7 mouse cellular contexts compared by ENCODE assay signal in the genomic region with DNA sequence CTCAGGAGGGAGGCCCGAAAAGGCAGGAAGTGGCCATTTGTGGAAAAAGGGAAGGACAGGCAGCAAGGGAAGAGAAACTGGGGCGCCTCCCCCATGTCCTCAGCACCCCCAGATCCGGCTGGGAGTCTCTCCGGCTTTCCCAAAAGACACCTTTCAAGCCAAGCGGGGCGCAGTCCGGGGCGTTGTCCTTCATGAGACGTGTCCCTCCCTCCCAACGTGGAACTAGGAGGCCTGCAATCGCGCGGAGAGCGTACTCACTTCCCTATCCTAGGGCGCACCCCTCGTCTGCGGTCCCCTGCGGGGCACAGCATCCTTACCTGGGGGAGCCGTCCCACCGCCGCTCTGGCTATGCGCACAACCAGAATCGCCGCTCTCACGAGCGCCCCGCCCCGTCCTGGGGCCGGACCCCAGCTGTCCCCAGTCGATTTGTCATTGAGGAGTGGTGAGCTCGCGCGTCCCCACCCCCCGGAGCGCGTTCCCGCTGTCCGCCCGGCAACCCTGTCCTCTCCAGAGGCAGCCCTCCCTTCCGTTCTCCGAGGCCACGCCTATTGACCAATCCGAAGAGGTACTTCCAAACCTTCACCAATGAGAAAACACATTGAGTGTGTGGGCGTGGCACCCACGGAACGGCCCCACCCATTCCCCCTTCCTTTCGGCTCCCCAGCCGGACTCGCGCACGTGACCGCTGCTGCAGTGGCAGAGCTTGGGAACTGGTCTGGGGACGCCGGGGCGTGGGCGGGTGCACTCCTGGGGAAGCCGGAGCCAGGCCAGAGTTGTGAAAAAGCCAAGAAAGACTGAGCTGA. TPM values are rescaled to one million over a fixed set of nuclear protein-coding genes. Genes with fewer than 3 reads are reported as not detected.
DNase-seq lines count a peak whose midpoint lies in the region; ATAC-seq and TF ChIP-seq lines count a peak whose summit lies in the region.

Gene Ralb (minus strand): TSS at position 535 of the 803 bp plus-strand sequence.

- peak; percentile 60 for TF ChIP-seq POLR2A in small intestine, adult 2 months (IDR thresholded peaks at IDR 0.05; ENCODE audit: low read depth, low read length)

- peaks cover 11% of the 10 kb centered on the region for H3K36me3 ChIP-seq in embryonic facial prominence, embryonic 10.5 days (replicated peaks)
- peaks cover 10% of the 10 kb centered on the region; the same call in 1 of the 2 replicates for H3K36me3 ChIP-seq in intestine, postnatal 0 days (ENCODE audit: control insufficient read depth, insufficient read depth)
- H3K36me3 ChIP-seq in midbrain, embryonic 12.5 days: no peaks in the 10 kb centered on the region
- H3K36me3 ChIP-seq in small intestine, adult 2 months (ENCODE audit: control insufficient read depth, insufficient read depth, low read length): 0 out of 2 replicates have a peak, but pooled peaks cover 3% of the 10 kb centered on the region

- no peak for TF ChIP-seq CTCF in intestine, postnatal 0 days (IDR thresholded peaks at IDR 0.05; ENCODE audit: low read depth)
- no peak for TF ChIP-seq CTCF in small intestine, adult 2 months (IDR thresholded peaks at IDR 0.05; ENCODE audit: extremely low read depth, insufficient read length, insufficient replicate concordance, low read depth, low read length)

- H3K9ac ChIP-seq in intestine, postnatal 0 days (ENCODE audit: low read depth, low read length): peak within 1 kb of the TSS; percentile 68
- peak within 1 kb of the TSS; percentile 78 for H3K9ac ChIP-seq in midbrain, embryonic 12.5 days (replicated peaks)

- peak within 1 kb of the TSS; percentile 76 for H3K4me3 ChIP-seq in embryonic facial prominence, embryonic 10.5 days
- peak within 1 kb of the TSS; percentile 62 for H3K4me3 ChIP-seq in intestine, postnatal 0 days (ENCODE audit: low read depth, low read length)
- peak within 1 kb of the TSS; percentile 74 for H3K4me3 ChIP-seq in midbrain, embryonic 12.5 days
- peak within 1 kb of the TSS; percentile 92 for H3K4me3 ChIP-seq in small intestine, adult 2 months (ENCODE audit: low read depth, low read length)

- peak; percentile 99 for ATAC-seq in intestine, postnatal 0 days
- peak; percentile 99 for ATAC-seq in midbrain, embryonic 12.5 days (ENCODE audit: low FRiP score, low read depth)

- peak within 1 kb of the TSS; percentile 87 for H3K27ac ChIP-seq in embryonic facial prominence, embryonic 10.5 days (replicated peaks)
- H3K27ac ChIP-seq in intestine, postnatal 0 days (ENCODE audit: low read depth, low read length): peak within 1 kb of the TSS; percentile 89
- H3K27ac ChIP-seq in midbrain, embryonic 12.5 days (replicated peaks): 0 out of 2 replicates have a peak within 1 kb of the TSS, but pooled peaks have one; percentile 42
- peak within 1 kb of the TSS; percentile 94 for H3K27ac ChIP-seq in small intestine, adult 2 months (ENCODE audit: insufficient read depth, low read depth, low read length)

- H3K4me2 ChIP-seq in intestine, postnatal 0 days (replicated peaks; ENCODE audit: low read depth): peak within 1 kb of the TSS; percentile 67
- peak within 1 kb of the TSS; percentile 83 for H3K4me2 ChIP-seq in midbrain, embryonic 12.5 days (replicated peaks)

- intact Hi-C loops in left cerebral cortex, postnatal 4 days (cut with DNase I): no loop called here

- H3K9me3 ChIP-seq in embryonic facial prominence, embryonic 10.5 days: no peaks in the 10 kb centered on the region
- no peaks in the 10 kb centered on the region for H3K9me3 ChIP-seq in intestine, postnatal 0 days (ENCODE audit: control insufficient read depth)
- H3K9me3 ChIP-seq in midbrain, embryonic 12.5 days: 0 out of 2 replicates have a peak, but pooled peaks cover 5% of the 10 kb centered on the region

- WGBS in embryonic facial prominence, embryonic 10.5 days: under 1% methylated on average over 57 of the region's 57 CpGs
- under 1% methylated on average over 55 of the region's 57 CpGs for WGBS in intestine, postnatal 0 days
- under 1% methylated on average over 56 of the region's 57 CpGs for WGBS in midbrain, embryonic 12.5 days
- WGBS in small intestine, adult 2 months: under 1% methylated on average over 57 of the region's 57 CpGs

- peaks cover 28% of the 10 kb centered on the region for H3K27me3 ChIP-seq in embryonic facial prominence, embryonic 10.5 days (replicated peaks; ENCODE audit: low read depth, poor library complexity, severe bottlenecking)
- H3K27me3 ChIP-seq in intestine, postnatal 0 days (replicated peaks; ENCODE audit: control insufficient read depth, insufficient read depth, low read length): no peaks in the 10 kb centered on the region
- peaks cover 30% of the 10 kb centered on the region for H3K27me3 ChIP-seq in midbrain, embryonic 12.5 days
- no peaks in the 10 kb centered on the region for H3K27me3 ChIP-seq in small intestine, adult 2 months (ENCODE audit: control insufficient read depth, insufficient read depth, low read length)

- peaks cover 33% of the 10 kb centered on the region for H3K4me1 ChIP-seq in embryonic facial prominence, embryonic 10.5 days
- H3K4me1 ChIP-seq in intestine, postnatal 0 days (replicated peaks; ENCODE audit: control insufficient read depth, insufficient read depth, low read length): 0 out of 2 replicates have a peak, but pooled peaks cover 10% of the 10 kb centered on the region
- H3K4me1 ChIP-seq in midbrain, embryonic 12.5 days: peaks cover 20% of the 10 kb centered on the region
- H3K4me1 ChIP-seq in small intestine, adult 2 months (ENCODE audit: control insufficient read depth, insufficient read depth, insufficient read length, low read length): peaks cover 6% of the 10 kb centered on the region; the same call in 1 of the 2 replicates

- peak; percentile 97 for DNase-seq in adrenal gland, postnatal 10 days
- DNase-seq in embryonic facial prominence, embryonic 10.5 days (ENCODE audit: low spot score): peak; percentile 97
- peak; percentile 80 for DNase-seq in gonadal fat pad, adult 2 months (ENCODE audit: low read depth)
- DNase-seq in left cerebral cortex, postnatal 4 days: peak; percentile 94

RNA-seq across cellular contexts. Expression of gene Ralb, which starts in this region (rescaled TPM):
- 10 to 100 TPM; 61.2 to 65.9 TPM for total RNA-seq in adrenal gland, postnatal 10 days (2021)
- polyA plus RNA-seq in embryonic facial prominence, embryonic 10.5 days (2016; fragmentation: Nextera tagmentation; extraction: Ambion mirVana): 103 and 113 TPM in 2 replicates
- polyA plus RNA-seq in gonadal fat pad, adult 2 months (2012; rRNA removed): 38.5 and 38.7 TPM in 2 replicates
- polyA plus RNA-seq in intestine, postnatal 0 days (2015; fragmentation: Nextera tagmentation; extraction: Ambion mirVana): 145 and 152 TPM in 2 replicates
- total RNA-seq in left cerebral cortex, postnatal 4 days (2021): 10 to 100 TPM; 42.5 to 43.0 TPM
- 73.0 and 83.5 TPM in 2 replicates for polyA plus RNA-seq in midbrain, embryonic 12.5 days (2016; fragmentation: Nextera tagmentation; extraction: Ambion mirVana)
- polyA plus RNA-seq in small intestine, adult 2 months (2012; rRNA removed): 20.3 and 42.4 TPM in 2 replicates

Comparison
In these comparisons a context has a peak if more than half of its experiments do, and no peak if none do; other contexts are left out.
1. Peak in every context shown above with its lines: DNase-seq, ATAC-seq, H3K4me3 ChIP-seq and H3K27ac ChIP-seq.
2. H3K27ac ChIP-seq: peak in every context shown above with its lines; median percentile 94 in small intestine, adult 2 months; 89 in intestine, postnatal 0 days; 87 in embryonic facial prominence, embryonic 10.5 days; 42 in midbrain, embryonic 12.5 days.